Mouse (Mus musculus) lung, postnatal 10 days (tissue): ENCODE measurements around the gene Fbxl2.

Experiments used
- DNase-seq: peaks from one replicate; pipeline ENCODE4 v3.0.0; 2021

Fbxl2 gene

GRCm38 (mm10) chr9:113970041-113970440 lies 76.0 kb downstream of the Fbxl2 start:
- DNase-seq, result no peak

- no peak for DNase-seq
These were observed 76.6 kb downstream of the Fbxl2 start for GRCm38 (mm10) chr9:113969399-113969798.

GRCm38 (mm10) chr9:113968967-113969366 lies 77.0 kb downstream of the Fbxl2 start:
- DNase-seq, result no peak

- DNase-seq, result no peak
These were observed 79.2 kb downstream of the Fbxl2 start for GRCm38 (mm10) chr9:113966838-113967237.

- no peak for DNase-seq
These were observed 81.6 kb downstream of the Fbxl2 start for GRCm38 (mm10) chr9:113964415-113964814.

- DNase-seq, result no peak
These were observed 82.3 kb downstream of the Fbxl2 start for GRCm38 (mm10) chr9:113963718-113964117.

- DNase-seq, result no peak
These were observed 88.2 kb downstream of the Fbxl2 start for GRCm38 (mm10) chr9:113957777-113958176.

- DNase-seq, result no peak
These were observed 98.8 kb downstream of the Fbxl2 start for GRCm38 (mm10) chr9:113947216-113947615.

- DNase-seq, result no peak
These were observed 102.6 kb downstream of the Fbxl2 start for GRCm38 (mm10) chr9:113943372-113943771.

GRCm38 (mm10) chr9:113941103-113941805 lies 104.7 kb downstream of the Fbxl2 start:
- DNase-seq, result no peak

- DNase-seq, result no peak
These were observed 106.7 kb downstream of the Fbxl2 start for GRCm38 (mm10) chr9:113939063-113939850.

- DNase-seq, result no peak
These were observed 110.4 kb downstream of the Fbxl2 start for GRCm38 (mm10) chr9:113935638-113936037.

- DNase-seq, result peak; percentile 7
These were observed 113.5 kb downstream of the Fbxl2 start for GRCm38 (mm10) chr9:113932501-113932900.

GRCm38 (mm10) chr9:113932100-113932470 lies 113.9 kb downstream of the Fbxl2 start:
- peak; percentile 33 for DNase-seq

GRCm38 (mm10) chr9:113931375-113932099 lies 114.5 kb downstream of the Fbxl2 start:
- peak; percentile 35 for DNase-seq

- DNase-seq, result peak; percentile 98
These were observed 115.2 kb downstream of the Fbxl2 start, which contains the start of gene Ubp1 for GRCm38 (mm10) chr9:113930534-113931374. Ubp1 (plus strand) TSS chr9:113930934.

GRCm38 (mm10) chr9:113929676-113930075 lies 116.3 kb downstream of the Fbxl2 start:
- no peak for DNase-seq

- no peak for DNase-seq
These were observed 117.4 kb downstream of the Fbxl2 start for GRCm38 (mm10) chr9:113928591-113928990.

GRCm38 (mm10) chr9:113924883-113925282 lies 121.1 kb downstream of the Fbxl2 start:
- no peak for DNase-seq

GRCm38 (mm10) chr9:113922677-113923076 lies 123.3 kb downstream of the Fbxl2 start:
- DNase-seq, result no peak

GRCm38 (mm10) chr9:113915789-113916188 lies 130.2 kb downstream of the Fbxl2 start:
- DNase-seq, result no peak
